Mouse (Mus musculus) heart, embryonic 16.5 days (tissue): ENCODE results near the gene Tubb4b. TPM values are rescaled to one million over a fixed set of nuclear protein-coding genes. Genes with fewer than 3 reads are reported as not detected.
"Not testable (repeated sequence)": the region's sequence is repeated elsewhere in the genome, so short reads cannot be mapped to it uniquely, and the experiment has no call there.

ENCODE experiments used
- ATAC-seq: fragments of 200-750 bp; cut with Nextera tagmentation; replicated peaks from 2 replicates; pipeline ENCODE4 v1.8.0; 2017; ENCODE audit warnings: moderate number of reproducible peaks; ENCODE audit not compliant: insufficient read depth, low FRiP score; ENCODE audit errors: extremely low read depth
- H3K27ac ChIP-seq: fragments of 300-500 bp; sonication (generic); 2 replicates; pipeline ENCODE4 v1.5.1; 2014; ENCODE audit warnings: mild to moderate bottlenecking, low read length, control low read depth, moderate library complexity
- H3K27me3 ChIP-seq: fragments of 300-500 bp; sonication (generic); 2 replicates; pipeline ENCODE4 v1.6.1; 2014; ENCODE audit warnings: low read length, mixed read lengths; ENCODE audit not compliant: control insufficient read depth, insufficient read depth
- H3K36me3 ChIP-seq: fragments of 300-500 bp; sonication (generic); 2 replicates; pipeline ENCODE4 v1.6.1; 2014; ENCODE audit not compliant: control insufficient read depth, insufficient read depth
- H3K4me1 ChIP-seq: fragments of 300-500 bp; sonication (generic); 2 replicates; pipeline ENCODE4 v1.6.1; 2014; ENCODE audit warnings: low read length, mixed read lengths; ENCODE audit not compliant: control insufficient read depth, insufficient read depth
- H3K4me2 ChIP-seq: fragments of 300-500 bp; sonication (generic); 2 replicates; pipeline ENCODE4 v1.6.1; 2014; ENCODE audit warnings: low read depth, mild to moderate bottlenecking, control low read depth, low read length
- H3K4me3 ChIP-seq: fragments of 300-500 bp; sonication (generic); 2 replicates; pipeline ENCODE4 v1.5.1; 2014; ENCODE audit warnings: mild to moderate bottlenecking, control low read depth, low read length
- H3K9ac ChIP-seq: fragments of 300-500 bp; sonication (generic); 2 replicates; pipeline ENCODE4 v1.6.1; 2014; ENCODE audit warnings: low read length, control low read depth
- H3K9me3 ChIP-seq: fragments of 300-500 bp; sonication (generic); replicated peaks from 2 replicates; pipeline ENCODE4 v1.6.1; 2016; ENCODE audit warnings: low read length; ENCODE audit not compliant: control insufficient read depth
- WGBS: fragments of 180-500 bp; shearing (Covaris S2); extraction: QIAGEN DNeasy Blood & Tissue Kit; methylation state at CpG from one replicate; pipeline ENCODE4 v1.1.7; 2014; 5-methylcytosine and 5-hydroxymethylcytosine counted together
- polyA plus RNA-seq: library from polyadenylated mRNA; unstranded; fragments of >200 nt; fragmentation: Nextera tagmentation; extraction: Ambion mirVana; gene quantifications from 2 replicates; pipeline ENCODE4 v1.2.1, GENCODE M21; 2015

Tubb4b gene
- polyA plus RNA-seq, 1 experiment from 2014 or later, result 482 TPM

DNA sequence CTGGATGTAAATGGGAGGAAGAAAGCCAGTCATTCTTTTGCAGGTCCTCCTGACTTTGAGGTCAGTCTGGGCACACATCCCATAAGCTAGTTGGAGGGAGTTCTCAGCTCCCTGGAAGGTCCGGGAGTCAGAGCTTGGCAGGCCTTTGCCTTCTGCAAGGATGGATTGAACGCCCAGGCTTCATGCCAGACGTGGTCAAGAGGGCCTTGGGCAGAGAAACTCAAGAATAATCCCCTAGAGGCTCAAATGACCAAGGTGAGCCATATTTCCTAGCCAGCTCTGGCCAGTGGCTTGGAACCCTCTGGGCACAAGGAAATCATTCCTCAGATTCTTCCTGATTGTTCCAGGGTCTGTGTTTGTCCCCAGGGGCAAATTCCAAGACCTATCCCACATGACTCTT is 40.3 kb upstream of the Tubb4b start:
- no peak for ATAC-seq
- 59% methylated on average over 3 of the region's 3 CpGs for WGBS
- no peak overlapping the region for H3K27ac ChIP-seq
- no peak overlapping the region for H3K4me2 ChIP-seq
- H3K4me3 ChIP-seq, result no peak overlapping the region
- peaks cover 34% of the 10 kb centered on the region for H3K4me1 ChIP-seq
- no peak overlapping the region for H3K9ac ChIP-seq
- H3K36me3 ChIP-seq, result 0 out of 2 replicates have a peak, but pooled peaks cover 4% of the 10 kb centered on the region
- peaks cover 8% of the 10 kb centered on the region for H3K27me3 ChIP-seq
- no peaks in the 10 kb centered on the region for H3K9me3 ChIP-seq

GRCm38 (mm10) chr2:25264286-25264660 is 39.8 kb upstream of the Tubb4b start:
- Histone ChIP-seq H3K4me3 (no peak overlapping the region), H3K36me3 (no peaks in the 10 kb centered on the region), H3K4me2 (no peak overlapping the region), H3K9me3 (no peaks in the 10 kb centered on the region), H3K4me1 (peaks cover 34% of the 10 kb centered on the region), H3K9ac (no peak overlapping the region), H3K27me3 (peaks cover 8% of the 10 kb centered on the region), H3K27ac (no peak overlapping the region)
- no peak for ATAC-seq
- WGBS, result 66% methylated on average over 5 of the region's 5 CpGs

DNA sequence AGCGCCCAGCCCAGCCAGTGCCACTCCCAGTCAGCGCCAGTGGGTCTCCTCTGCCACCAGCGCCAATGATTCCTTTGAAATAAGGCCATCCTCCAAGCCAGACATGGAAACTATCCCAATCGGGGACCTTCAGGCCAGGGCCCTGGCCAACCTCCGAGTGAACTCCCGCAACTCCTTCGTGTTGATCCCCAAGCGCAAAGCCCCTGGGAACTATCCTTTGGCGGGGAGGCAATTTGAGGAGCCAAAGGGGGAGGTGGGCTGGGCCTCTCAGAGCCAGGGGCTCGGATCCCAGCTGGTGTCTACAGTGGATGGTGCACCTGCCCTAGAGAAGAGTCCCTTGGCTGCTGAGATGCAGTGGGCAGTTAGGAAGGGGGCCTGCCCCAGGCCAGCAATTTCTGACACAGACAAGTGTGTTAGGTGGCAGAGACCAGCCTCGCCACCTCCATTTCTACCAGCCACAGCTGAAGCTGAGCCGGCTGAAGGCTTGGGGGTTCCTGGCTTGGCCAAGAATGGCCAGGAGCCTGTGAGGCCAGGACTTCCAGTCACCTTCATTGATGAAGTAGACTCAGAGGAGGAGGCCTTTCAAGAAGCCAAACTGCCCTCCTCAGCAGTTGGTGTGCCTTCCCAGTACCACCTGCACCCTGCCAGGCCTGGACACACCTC is 39.3 kb upstream of the Tubb4b start:
- Histone ChIP-seq H3K27ac (no peak overlapping the region), H3K4me3 (peak overlapping the region; percentile 86), H3K27me3 (peaks cover 8% of the 10 kb centered on the region), H3K9ac (peak overlapping the region; percentile 78), H3K4me1 (peaks cover 34% of the 10 kb centered on the region), H3K9me3 (no peaks in the 10 kb centered on the region), H3K36me3 (no peaks in the 10 kb centered on the region), H3K4me2 (peak overlapping the region; percentile 94)
- 25% methylated on average over 12 of the region's 12 CpGs for WGBS
- no peak for ATAC-seq

GRCm38 (mm10) chr2:25262795-25263622 is 38.5 kb upstream of the Tubb4b start:
- Histone ChIP-seq H3K9me3 (no peaks in the 10 kb centered on the region), H3K4me1 (peaks cover 34% of the 10 kb centered on the region), H3K4me3 (peak overlapping the region; percentile 86), H3K36me3 (no peaks in the 10 kb centered on the region), H3K27me3 (peaks cover 8% of the 10 kb centered on the region), H3K9ac (peak overlapping the region; percentile 78), H3K27ac (no peak overlapping the region), H3K4me2 (peak overlapping the region; percentile 94)
- peak; percentile 8; the same call in 1 of the 2 replicates for ATAC-seq
- under 1% methylated on average over 78 of the region's 82 CpGs for WGBS

GRCm38 (mm10) chr2:25262291-25262767 is 37.8 kb upstream of the Tubb4b start, which contains the start of gene Tprn:
Gene Tprn (plus strand): TSS chr2:25262618.
- Histone ChIP-seq H3K27me3 (peaks cover 8% of the 10 kb centered on the region), H3K4me1 (peaks cover 30% of the 10 kb centered on the region), H3K4me3 (peak within 1 kb of the TSS; percentile 86), H3K36me3 (no peaks in the 10 kb centered on the region), H3K9ac (peak within 1 kb of the TSS; percentile 78), H3K27ac (peak within 1 kb of the TSS; percentile 26; the same call in 1 of the 2 replicates), H3K9me3 (no peaks in the 10 kb centered on the region), H3K4me2 (peak within 1 kb of the TSS; percentile 94)
- WGBS, result under 1% methylated on average over 39 of the region's 39 CpGs
- ATAC-seq, result peak; percentile 99

DNA sequence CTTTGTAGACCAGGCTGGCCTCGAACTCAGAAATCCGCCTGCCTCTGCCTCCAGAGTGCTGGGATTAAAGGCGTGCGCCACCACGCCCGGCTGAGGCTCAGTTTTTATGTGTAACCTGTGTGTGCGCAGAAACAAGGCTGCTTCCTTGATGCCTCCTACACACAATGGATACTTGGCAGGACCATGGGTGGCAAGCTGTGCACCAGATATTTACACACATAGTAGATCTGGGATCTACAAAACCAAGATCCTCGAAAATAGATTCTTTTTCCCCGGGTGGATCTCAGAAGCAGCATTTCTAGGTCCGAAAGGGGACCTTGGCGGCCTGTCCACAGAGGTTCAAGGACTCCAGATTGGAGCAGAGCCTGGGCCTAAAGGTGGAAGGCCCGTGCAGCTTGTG is 37.4 kb upstream of the Tubb4b start:
- peak overlapping the region; percentile 94 for H3K4me2 ChIP-seq
- H3K4me1 ChIP-seq, result peaks cover 26% of the 10 kb centered on the region
- no peak for ATAC-seq
- WGBS, result 46% methylated on average over 12 of the region's 12 CpGs
- peak overlapping the region; percentile 86 for H3K4me3 ChIP-seq
- H3K9me3 ChIP-seq, result no peaks in the 10 kb centered on the region
- H3K27ac ChIP-seq, result peak overlapping the region; percentile 26; the same call in 1 of the 2 replicates
- no peaks in the 10 kb centered on the region for H3K36me3 ChIP-seq
- peaks cover 8% of the 10 kb centered on the region for H3K27me3 ChIP-seq
- peak overlapping the region; percentile 56 for H3K9ac ChIP-seq

- Histone ChIP-seq H3K9me3 (no peaks in the 10 kb centered on the region), H3K4me2 (no peak overlapping the region), H3K27ac (no peak overlapping the region), H3K4me1 (peaks cover 19% of the 10 kb centered on the region), H3K9ac (no peak overlapping the region), H3K27me3 (peaks cover 5% of the 10 kb centered on the region), H3K4me3 (no peak overlapping the region), H3K36me3 (no peaks in the 10 kb centered on the region)
- WGBS, result 64% methylated on average over 2 of the region's 2 CpGs
- no peak for ATAC-seq
Measured at GRCm38 (mm10) chr2:25258887-25259286, 34.4 kb upstream of the Tubb4b start.

DNA sequence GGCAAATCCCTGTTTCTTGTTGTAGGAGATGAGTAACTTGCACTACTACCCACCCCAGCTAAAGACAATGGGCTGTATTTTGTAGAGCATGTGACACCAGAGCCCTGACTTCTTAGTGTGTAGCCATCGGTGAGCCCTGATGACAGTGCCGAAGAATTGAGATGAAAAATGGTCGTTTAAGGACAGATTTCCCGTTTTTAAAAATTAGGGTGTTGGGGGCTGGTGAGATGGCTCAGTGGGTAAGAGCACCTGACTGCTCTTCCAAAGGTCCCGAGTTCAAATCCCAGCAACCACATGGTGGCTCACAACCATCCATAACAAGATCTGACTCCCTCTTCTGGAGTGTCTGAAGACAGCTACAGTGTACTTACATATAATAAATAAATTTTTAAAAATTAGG is 32.7 kb upstream of the Tubb4b start:
- H3K27me3 ChIP-seq, ATAC-seq, H3K9ac ChIP-seq, H3K36me3 ChIP-seq, H3K4me2 ChIP-seq, H3K27ac ChIP-seq, H3K4me3 ChIP-seq, H3K9me3 ChIP-seq: not testable (repeated sequence)
- WGBS, result 81% methylated on average over 5 of the region's 5 CpGs
- H3K4me1 ChIP-seq, result peaks cover 13% of the 10 kb centered on the region
